Mouse (Mus musculus) midbrain, postnatal 0 days (tissue): Measurements from ENCODE around the gene Cacna2d1. TPM values are rescaled to one million over a fixed set of nuclear protein-coding genes. Genes with fewer than 3 reads are reported as not detected.

Experiments
- ATAC-seq: fragments of 200-750 bp; cut with Nextera tagmentation; 2 replicates; pipeline ENCODE4 v1.8.0; 2017; ENCODE audit warnings: moderate number of reproducible peaks, mild to moderate bottlenecking, moderate TSS enrichment, moderate library complexity; ENCODE audit not compliant: low FRiP score
- DNase-seq: peaks from one replicate; pipeline ENCODE4 v3.0.0-alpha.2; 2015; ENCODE audit warnings: low spot score
- H3K27ac ChIP-seq: fragments of 300-500 bp; sonication (generic); 2 replicates; pipeline ENCODE4 v1.5.1; 2014; ENCODE audit warnings: low read depth, mild to moderate bottlenecking, low read length, mixed read lengths
- H3K27me3 ChIP-seq: fragments of 300-500 bp; sonication (generic); 2 replicates; pipeline ENCODE4 v1.6.1; 2014; ENCODE audit warnings: low read length, control low read depth, mixed read lengths; ENCODE audit not compliant: insufficient read depth
- H3K36me3 ChIP-seq: fragments of 300-500 bp; sonication (generic); 2 replicates; pipeline ENCODE4 v1.6.1; 2014; ENCODE audit warnings: low read length, control low read depth, mixed read lengths; ENCODE audit not compliant: insufficient read depth
- H3K4me1 ChIP-seq: fragments of 300-500 bp; sonication (generic); 2 replicates; pipeline ENCODE4 v1.6.1; 2014; ENCODE audit warnings: mild to moderate bottlenecking, control low read depth, antibody characterized with exemption, low read length, mixed read lengths; ENCODE audit not compliant: insufficient read depth
- H3K4me2 ChIP-seq: fragments of 300-500 bp; sonication (generic); 2 replicates; pipeline ENCODE4 v1.6.1; 2014; ENCODE audit warnings: low read depth, mild to moderate bottlenecking, low read length, mixed read lengths; ENCODE audit not compliant: poor library complexity, severe bottlenecking
- H3K4me3 ChIP-seq: fragments of 300-500 bp; sonication (generic); 2 replicates; pipeline ENCODE4 v1.5.1; 2014; ENCODE audit warnings: low read depth, mild to moderate bottlenecking, low read length, moderate library complexity
- H3K9ac ChIP-seq: fragments of 300-500 bp; sonication (generic); replicated peaks from 2 replicates; pipeline ENCODE4 v1.6.1; 2014; ENCODE audit warnings: mild to moderate bottlenecking, low read length, moderate library complexity, mixed read lengths; ENCODE audit not compliant: poor library complexity, severe bottlenecking
- H3K9me3 ChIP-seq: fragments of 300-500 bp; sonication (generic); 2 replicates; pipeline ENCODE4 v1.6.1; 2016; ENCODE audit warnings: low read length, control low read depth
- CTCF ChIP-seq: IDR thresholded peaks from 2 replicates; pipeline ENCODE4 v1.5.1; 2016; ENCODE audit warnings: antibody characterized with exemption, mild to moderate bottlenecking
- WGBS: fragments of 180-500 bp; shearing (Covaris S2); extraction: QIAGEN DNeasy Blood & Tissue Kit; methylation state at CpG from one replicate; pipeline ENCODE4 v1.1.7; 2014; 5-methylcytosine and 5-hydroxymethylcytosine counted together
- polyA plus RNA-seq: library from polyadenylated mRNA; unstranded; fragments of >200 nt; fragmentation: Nextera tagmentation; extraction: Ambion mirVana; gene quantifications from 2 replicates; pipeline ENCODE4 v1.2.1, GENCODE M21; 2015
- total RNA-seq: library from RNA; depleted of rRNA; stranded (reverse); fragments of >200 nt; gene quantifications from 2 replicates; pipeline ENCODE4 v1.2.3, GENCODE M21; 2014

Gene Cacna2d1
- total and polyA plus RNA-seq, 2 experiments from 2014 or later, result 43.3 to 77.8 TPM

DNA sequence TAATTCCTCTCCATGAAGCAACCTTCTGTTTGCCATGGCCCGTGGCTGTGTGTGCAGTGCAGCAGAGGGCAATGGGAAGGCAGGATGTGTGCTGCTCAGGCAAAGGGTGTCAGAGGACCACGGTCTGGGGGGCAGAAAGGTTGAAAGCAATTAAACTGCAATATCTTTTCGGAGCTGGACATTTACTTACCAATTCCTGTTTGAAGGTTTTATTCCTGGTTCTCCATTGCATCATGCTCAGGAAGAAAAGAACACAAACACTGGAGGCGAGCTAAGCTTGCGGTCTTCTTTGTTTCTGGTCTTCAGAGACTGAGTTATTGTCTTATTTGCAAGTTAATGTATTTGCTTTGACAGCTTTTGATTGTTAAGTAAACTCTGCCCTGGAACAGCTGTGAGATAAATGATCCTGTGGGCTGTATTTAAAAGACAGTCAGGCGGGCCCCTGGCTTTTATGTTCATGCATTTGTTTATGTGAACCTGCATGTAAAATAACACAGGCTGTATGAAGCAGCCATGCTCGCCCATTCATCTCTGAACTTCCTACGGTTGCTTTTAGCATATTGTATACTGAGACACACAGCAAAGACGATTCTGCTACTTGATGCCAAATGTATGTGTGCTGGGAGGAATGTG, 68.1 kb downstream of the Cacna2d1 start:
- Histone ChIP-seq H3K27ac (peak overlapping the region; percentile 8; the same call in 1 of the 2 replicates), H3K4me3 (no peak overlapping the region), H3K9ac (no peak overlapping the region), H3K27me3 (no peaks in the 10 kb centered on the region), H3K4me2 (no peak overlapping the region), H3K4me1 (no peaks in the 10 kb centered on the region), H3K9me3 (no peaks in the 10 kb centered on the region), H3K36me3 (no peaks in the 10 kb centered on the region)
- WGBS, result 20% methylated on average over 9 of the region's 9 CpGs
- TF ChIP-seq CTCF, result no peak
- ATAC-seq, result no peak
- DNase-seq, result no peak

- Histone ChIP-seq H3K27ac (no peak overlapping the region), H3K27me3 (no peaks in the 10 kb centered on the region), H3K4me3 (no peak overlapping the region), H3K4me1 (no peaks in the 10 kb centered on the region), H3K4me2 (no peak overlapping the region), H3K9ac (no peak overlapping the region), H3K36me3 (no peaks in the 10 kb centered on the region), H3K9me3 (no peaks in the 10 kb centered on the region)
- DNase-seq, result no peak
- WGBS, result 31% methylated on average over 6 of the region's 6 CpGs
- ATAC-seq, result peak; percentile 62; the same call in 1 of the 2 replicates
- TF ChIP-seq CTCF, result no peak
Observed at GRCm38 (mm10) chr5:16004305-16004704, 69.8 kb downstream of the Cacna2d1 start.

GRCm38 (mm10) chr5:16006964-16007363, 72.5 kb downstream of the Cacna2d1 start:
- Histone ChIP-seq H3K9me3 (no peaks in the 10 kb centered on the region), H3K27ac (no peak overlapping the region), H3K4me1 (no peaks in the 10 kb centered on the region), H3K36me3 (no peaks in the 10 kb centered on the region), H3K4me2 (no peak overlapping the region), H3K9ac (no peak overlapping the region), H3K4me3 (no peak overlapping the region), H3K27me3 (no peaks in the 10 kb centered on the region)
- DNase-seq (no peak), ATAC-seq (no peak)
- TF ChIP-seq CTCF, result no peak
- WGBS, result 87% methylated on average over 6 of the region's 6 CpGs

DNA sequence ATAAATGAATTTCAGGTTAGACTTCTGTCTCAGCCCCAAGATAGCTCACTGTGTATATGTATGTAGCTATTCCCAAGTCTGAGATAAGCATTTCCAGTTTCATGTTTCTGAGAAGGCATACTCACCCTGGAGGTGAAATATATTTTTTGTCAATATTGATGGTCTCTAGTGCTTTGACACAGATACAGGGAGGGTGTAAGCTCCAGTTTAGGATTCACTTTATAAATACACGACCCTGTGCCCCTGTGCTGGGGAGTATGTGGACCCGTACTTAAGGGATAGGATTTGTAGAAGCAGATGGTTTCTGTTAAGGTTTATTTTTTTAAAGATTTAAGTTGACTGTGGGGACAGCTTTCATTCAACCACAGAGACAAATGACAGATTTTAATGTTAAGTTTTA, 79.2 kb downstream of the Cacna2d1 start:
- no peak overlapping the region for H3K4me2 ChIP-seq
- ATAC-seq (no peak), DNase-seq (no peak)
- no peak for TF ChIP-seq CTCF
- no peaks in the 10 kb centered on the region for H3K27me3 ChIP-seq
- H3K4me1 ChIP-seq, result no peaks in the 10 kb centered on the region
- H3K4me3 ChIP-seq, result no peak overlapping the region
- 73% methylated on average over 2 of the region's 2 CpGs for WGBS
- no peaks in the 10 kb centered on the region for H3K9me3 ChIP-seq
- no peaks in the 10 kb centered on the region for H3K36me3 ChIP-seq
- H3K27ac ChIP-seq, result no peak overlapping the region
- H3K9ac ChIP-seq, result no peak overlapping the region

DNA sequence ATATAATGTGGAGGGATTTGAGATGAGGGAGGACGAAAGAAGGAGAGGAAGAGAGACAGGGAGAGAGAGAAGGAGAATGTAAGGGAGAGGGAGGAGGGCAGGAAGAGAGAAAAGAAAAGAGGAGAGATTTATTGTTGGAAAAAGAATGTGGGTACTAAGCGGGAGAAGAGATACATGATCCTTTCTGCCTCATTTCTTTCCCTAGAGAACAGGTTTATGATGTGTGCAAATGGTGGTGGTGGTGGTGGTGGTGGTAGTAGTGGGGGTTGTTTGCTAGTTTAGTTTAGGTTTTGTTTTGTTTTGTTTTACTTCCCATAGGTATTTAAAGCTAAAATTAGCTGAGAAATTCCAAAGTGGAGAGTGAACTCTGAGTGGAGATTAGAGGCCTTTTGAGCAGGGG, 79.9 kb downstream of the Cacna2d1 start:
- no peak overlapping the region for H3K4me3 ChIP-seq
- ATAC-seq, result no peak

GRCm38 (mm10) chr5:16024626-16025417, 90.3 kb downstream of the Cacna2d1 start:
- Histone ChIP-seq H3K36me3 (no peaks in the 10 kb centered on the region), H3K27me3 (no peaks in the 10 kb centered on the region), H3K9ac (no peak overlapping the region), H3K27ac (no peak overlapping the region), H3K9me3 (no peaks in the 10 kb centered on the region), H3K4me2 (no peak overlapping the region), H3K4me3 (no peak overlapping the region), H3K4me1 (no peaks in the 10 kb centered on the region)
- ATAC-seq, result no peak; the same call in 1 of the 2 replicates
- WGBS, result 43% methylated on average over 4 of the region's 4 CpGs
- no peak for TF ChIP-seq CTCF
- DNase-seq, result peak; percentile 86

More for the DNA sequence above, 79.9 kb downstream of the Cacna2d1 start:
- Histone ChIP-seq H3K9ac (no peak overlapping the region), H3K4me1 (no peaks in the 10 kb centered on the region), H3K4me2 (no peak overlapping the region), H3K27me3 (no peaks in the 10 kb centered on the region), H3K9me3 (no peaks in the 10 kb centered on the region), H3K36me3 (no peaks in the 10 kb centered on the region), H3K27ac (no peak overlapping the region)
- 74% methylated on average over 2 of the region's 2 CpGs for WGBS
- no peak for DNase-seq
- no peak for TF ChIP-seq CTCF
